Mouse (Mus musculus): ENCODE data around the gene Plekhg6. TPM values are rescaled to one million over a fixed set of nuclear protein-coding genes. Genes with fewer than 3 reads are reported as not detected.

The Plekhg6 gene
- total and polyA plus RNA-seq, 2 experiments: 3.0 to 5.9 TPM

- Histone ChIP-seq H3K79me2 (ENCODE audit: control insufficient read depth, insufficient read depth, low read length) (no peaks in the 10 kb centered on the region), H3K4me3 (ENCODE audit: insufficient read depth, low read depth, low read length) (no peak overlapping the region), H3K27me3 (ENCODE audit: control insufficient read depth, insufficient read depth, low read length) (no peaks in the 10 kb centered on the region), H3K9ac (ENCODE audit: low read depth, low read length) (no peak overlapping the region), H3K36me3 (ENCODE audit: control insufficient read depth, insufficient read depth, low read length) (no peaks in the 10 kb centered on the region), H3K4me1 (ENCODE audit: control insufficient read depth, insufficient read depth, low read length) (peaks cover 2% of the 10 kb centered on the region; the same call in 1 of the 2 replicates), H3K27ac (replicated peaks; ENCODE audit: insufficient read depth, low read depth, low read length) (no peak overlapping the region; the same call in 1 of the 2 replicates)
- peak; percentile 87 for DNase-seq (ENCODE audit: extremely low read depth, low read depth, low spot score)
- 62% methylated on average over 14 of the region's 14 CpGs for WGBS
- TF ChIP-seq POLR2A (IDR thresholded peaks at IDR 0.05; ENCODE audit: extremely low read depth, insufficient read depth, low read length) (no peak), CTCF (IDR thresholded peaks at IDR 0.05; ENCODE audit: low read depth, low read length) (no peak)
Observed at GRCm38 (mm10) chr6:125333112-125333899, 47.3 kb downstream of the Plekhg6 start.

GRCm38 (mm10) chr6:125330626-125331326, 49.8 kb downstream of the Plekhg6 start:
- H3K27me3 ChIP-seq (ENCODE audit: control insufficient read depth, insufficient read depth, low read length): no peaks in the 10 kb centered on the region
- WGBS: under 1% methylated on average over 39 of the region's 39 CpGs
- peak; percentile 84 for DNase-seq (ENCODE audit: extremely low read depth, low read depth, low spot score)
- H3K4me1 ChIP-seq (ENCODE audit: control insufficient read depth, insufficient read depth, low read length): peaks cover 2% of the 10 kb centered on the region; the same call in 1 of the 2 replicates
- TF ChIP-seq CTCF (IDR thresholded peaks at IDR 0.05; ENCODE audit: low read depth, low read length) (no peak), POLR2A (IDR thresholded peaks at IDR 0.05; ENCODE audit: extremely low read depth, insufficient read depth, low read length) (peak; percentile 88)
- H3K9ac ChIP-seq (ENCODE audit: low read depth, low read length): peak overlapping the region; percentile 79
- H3K4me3 ChIP-seq (ENCODE audit: insufficient read depth, low read depth, low read length): peak overlapping the region; percentile 74
- H3K36me3 ChIP-seq (ENCODE audit: control insufficient read depth, insufficient read depth, low read length): no peaks in the 10 kb centered on the region
- H3K27ac ChIP-seq (replicated peaks; ENCODE audit: insufficient read depth, low read depth, low read length): peak overlapping the region; percentile 57
- no peaks in the 10 kb centered on the region for H3K79me2 ChIP-seq (ENCODE audit: control insufficient read depth, insufficient read depth, low read length)

DNA sequence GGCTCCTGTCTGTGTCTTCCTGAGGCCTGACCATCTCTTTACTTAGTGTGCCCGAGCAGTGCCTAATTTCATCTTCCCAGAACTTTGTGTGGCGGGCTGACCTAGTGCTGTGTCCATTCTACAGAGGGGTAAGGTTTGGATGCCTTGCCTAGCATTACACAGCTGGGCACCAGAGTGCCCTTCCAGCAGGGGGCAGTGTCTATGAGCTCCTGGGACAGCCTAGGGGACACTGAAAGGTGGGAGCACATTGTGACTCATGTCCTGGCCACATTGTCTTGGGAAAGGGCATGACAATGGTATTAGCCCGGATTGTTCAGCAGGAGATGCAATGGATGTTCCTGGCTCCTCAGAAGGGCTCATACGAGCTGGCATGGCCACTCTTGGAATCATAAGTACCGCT, 52.4 kb downstream of the Plekhg6 start:
- no peaks in the 10 kb centered on the region for H3K36me3 ChIP-seq (ENCODE audit: control insufficient read depth, insufficient read depth, low read length)
- H3K9ac ChIP-seq (ENCODE audit: low read depth, low read length): no peak overlapping the region
- no peaks in the 10 kb centered on the region for H3K79me2 ChIP-seq (ENCODE audit: control insufficient read depth, insufficient read depth, low read length)
- DNase-seq (ENCODE audit: extremely low read depth, low read depth, low spot score): peak; percentile 22
- no peak overlapping the region for H3K4me3 ChIP-seq (ENCODE audit: insufficient read depth, low read depth, low read length)
- H3K4me1 ChIP-seq (ENCODE audit: control insufficient read depth, insufficient read depth, low read length): peaks cover 2% of the 10 kb centered on the region; the same call in 1 of the 2 replicates
- WGBS: 81% methylated on average over 5 of the region's 5 CpGs
- H3K27me3 ChIP-seq (ENCODE audit: control insufficient read depth, insufficient read depth, low read length): no peaks in the 10 kb centered on the region
- no peak overlapping the region for H3K27ac ChIP-seq (replicated peaks; ENCODE audit: insufficient read depth, low read depth, low read length)
- TF ChIP-seq POLR2A (IDR thresholded peaks at IDR 0.05; ENCODE audit: extremely low read depth, insufficient read depth, low read length) (no peak), CTCF (IDR thresholded peaks at IDR 0.05; ENCODE audit: low read depth, low read length) (peak; percentile 88)

DNA sequence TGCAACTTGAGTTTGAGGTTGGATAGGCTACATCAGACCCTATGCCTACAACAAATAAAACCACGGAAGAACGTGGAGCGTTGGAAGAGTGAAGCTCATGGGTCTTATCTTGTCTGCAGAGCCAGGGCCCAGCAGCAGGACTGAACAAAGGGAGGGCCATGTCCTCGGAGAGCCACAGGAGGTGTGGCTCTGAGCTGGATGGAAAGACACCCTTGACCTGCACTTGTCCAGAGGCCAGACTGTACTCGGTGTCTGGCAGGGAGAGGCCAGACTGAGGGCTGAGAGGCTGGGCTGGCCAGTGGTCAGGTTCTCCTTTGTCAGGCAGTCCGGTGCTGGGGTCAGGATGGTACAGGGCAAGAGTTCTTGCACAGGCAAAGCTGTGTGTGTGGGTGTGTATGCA, 55.3 kb downstream of the Plekhg6 start:
- WGBS: 30% methylated on average over 6 of the region's 6 CpGs
- TF ChIP-seq POLR2A (IDR thresholded peaks at IDR 0.05; ENCODE audit: extremely low read depth, insufficient read depth, low read length) (no peak), CTCF (IDR thresholded peaks at IDR 0.05; ENCODE audit: low read depth, low read length) (no peak)
- Histone ChIP-seq H3K27ac (replicated peaks; ENCODE audit: insufficient read depth, low read depth, low read length) (no peak overlapping the region), H3K36me3 (ENCODE audit: control insufficient read depth, insufficient read depth, low read length) (peaks cover 2% of the 10 kb centered on the region; the same call in 1 of the 2 replicates), H3K27me3 (ENCODE audit: control insufficient read depth, insufficient read depth, low read length) (no peaks in the 10 kb centered on the region), H3K9ac (ENCODE audit: low read depth, low read length) (no peak overlapping the region), H3K4me3 (ENCODE audit: insufficient read depth, low read depth, low read length) (no peak overlapping the region), H3K79me2 (ENCODE audit: control insufficient read depth, insufficient read depth, low read length) (no peaks in the 10 kb centered on the region), H3K4me1 (ENCODE audit: control insufficient read depth, insufficient read depth, low read length) (no peaks in the 10 kb centered on the region)
- DNase-seq (ENCODE audit: extremely low read depth, low read depth, low spot score): peak; percentile 70

- Histone ChIP-seq H3K27me3 (ENCODE audit: control insufficient read depth, insufficient read depth, low read length) (no peaks in the 10 kb centered on the region), H3K27ac (replicated peaks; ENCODE audit: insufficient read depth, low read depth, low read length) (no peak overlapping the region), H3K4me1 (ENCODE audit: control insufficient read depth, insufficient read depth, low read length) (peaks cover 6% of the 10 kb centered on the region), H3K4me3 (ENCODE audit: insufficient read depth, low read depth, low read length) (no peak overlapping the region), H3K79me2 (ENCODE audit: control insufficient read depth, insufficient read depth, low read length) (no peaks in the 10 kb centered on the region), H3K36me3 (ENCODE audit: control insufficient read depth, insufficient read depth, low read length) (peaks cover 2% of the 10 kb centered on the region; the same call in 1 of the 2 replicates), H3K9ac (ENCODE audit: low read depth, low read length) (no peak overlapping the region)
- DNase-seq (ENCODE audit: extremely low read depth, low read depth, low spot score): no peak
- 85% methylated on average over 6 of the region's 6 CpGs for WGBS
- TF ChIP-seq CTCF (IDR thresholded peaks at IDR 0.05; ENCODE audit: low read depth, low read length): no peak
Observed at GRCm38 (mm10) chr6:125323547-125323946, 57.0 kb downstream of the Plekhg6 start.
